Mouse (Mus musculus) B cell, adult 62 days (primary cell): ENCODE measurements around the gene Slc6a12. TPM values are rescaled to one million over a fixed set of nuclear protein-coding genes. Genes with fewer than 3 reads are reported as not detected.

ENCODE experiments used
- total RNA-seq: library from RNA; stranded (reverse); gene quantifications from 4 replicates; pipeline ENCODE4 v1.2.4, GENCODE M21; 2023

The Slc6a12 gene
- 0.69 TPM in 1 of 4 replicates, not detected in the others for total RNA-seq

DNA sequence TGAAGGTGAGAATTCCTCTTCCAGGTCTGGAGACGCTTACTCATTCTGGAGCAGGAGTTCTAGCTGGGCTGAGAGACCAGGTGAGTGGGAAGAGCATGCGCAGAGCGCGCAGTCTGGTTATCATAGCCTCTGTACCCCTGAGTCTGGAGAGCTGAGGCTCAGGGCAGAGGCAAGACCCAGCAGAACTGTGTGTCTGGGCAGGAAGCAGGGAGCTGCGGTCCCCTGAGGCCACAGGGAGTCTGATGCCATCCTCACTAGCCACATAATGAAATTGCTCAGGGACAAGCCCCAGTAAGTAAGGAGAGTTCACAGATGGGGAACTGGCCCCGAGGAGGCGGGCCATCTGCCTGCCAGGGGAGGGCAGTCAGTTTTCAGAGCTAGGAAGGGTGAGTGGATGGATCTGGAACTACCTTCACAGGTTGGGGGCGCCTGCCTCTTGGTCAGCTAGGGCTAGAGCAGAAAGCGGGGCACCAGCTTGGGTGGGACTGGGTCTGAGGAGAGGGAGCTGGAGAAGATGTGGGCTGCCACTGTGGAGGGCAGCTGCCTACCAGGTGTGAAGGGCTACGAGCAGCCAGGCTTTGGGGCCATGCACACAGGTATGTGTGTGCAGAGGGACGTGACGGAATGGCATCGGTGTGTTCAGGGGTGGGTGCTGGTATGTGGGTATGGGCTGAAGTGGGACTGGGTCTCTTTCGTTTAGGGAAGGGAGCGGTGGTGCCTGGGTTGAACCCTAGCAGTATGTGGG, at the start of gene Slc6a12:
TSS of gene Slc6a12 (plus strand) at position 51 of the 745 bp plus-strand sequence.

DNA sequence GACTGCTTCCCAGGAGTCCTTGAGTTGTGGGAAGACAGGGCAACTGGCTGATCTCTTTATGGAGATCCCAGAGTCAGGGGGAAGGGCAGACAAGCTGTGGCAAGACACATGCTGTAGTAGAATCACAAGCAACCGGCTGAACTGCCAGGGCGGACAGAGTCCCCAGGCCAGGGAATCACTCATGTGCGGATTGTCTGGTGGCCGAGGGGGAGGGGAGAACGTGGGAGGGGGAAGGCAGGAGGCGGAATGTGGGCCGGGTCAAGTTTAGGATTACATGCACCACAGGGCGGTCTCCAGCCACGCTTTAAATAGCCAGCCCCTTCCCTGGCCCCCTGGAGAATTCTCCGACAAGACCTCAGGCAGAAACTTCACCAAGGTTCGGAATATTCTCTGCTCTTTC, 42.9 kb upstream of the Slc6a12 start, which contains the start of gene Slc6a13:
TSS of gene Slc6a13 (plus strand) at position 274 of the 400 bp plus-strand sequence.

Other genes with a start within 250 kb of the Slc6a12 start
- 28.2 to 34.2 TPM (median 30.1 TPM) in 4 replicates for gene Mical3, start 212.1 kb upstream of the Slc6a12 start, total RNA-seq
- gene Pex26, start 159.4 kb upstream of the Slc6a12 start, total RNA-seq, result 6.9 to 10.9 TPM (median 7.9 TPM) in 4 replicates
- gene Tuba8, start 132.4 kb upstream of the Slc6a12 start, total RNA-seq, result not detected in 4 replicates
- gene Usp18, start 97.2 kb upstream of the Slc6a12 start, total RNA-seq, result 4.5 to 5.6 TPM (median 5.2 TPM) in 4 replicates
- gene Slc6a13, start 42.8 kb upstream of the Slc6a12 start, total RNA-seq, result 0.26 to 0.41 TPM in 2 of 4 replicates, not detected in the others
- gene Iqsec3, start 130.6 kb downstream of the Slc6a12 start, total RNA-seq, result not detected in 4 replicates